Mouse (Mus musculus): Measurements from ENCODE around the gene Trmt112.

Gene Trmt112

DNA sequence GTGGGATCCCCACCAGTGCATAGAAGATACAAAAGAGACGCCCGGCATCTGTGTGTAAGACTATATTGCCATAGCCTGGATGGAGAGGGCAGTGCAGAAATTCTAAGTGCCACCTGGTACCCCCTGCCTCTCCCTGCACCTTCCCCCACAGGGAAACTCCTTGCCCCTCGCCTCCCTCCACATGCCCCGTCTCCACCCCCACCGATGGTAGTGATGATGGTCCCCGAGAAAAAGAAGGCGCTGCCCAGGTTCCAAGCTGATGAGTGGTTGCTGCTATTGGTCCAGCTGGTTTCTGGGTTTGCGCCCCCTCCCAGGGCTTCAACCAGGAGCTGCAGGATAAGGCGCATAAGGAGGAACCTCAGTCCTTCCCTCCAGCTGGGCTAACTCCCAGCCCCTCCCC is 18.6 kb downstream of the Trmt112 start:
- no peak for DNase-seq

DNA sequence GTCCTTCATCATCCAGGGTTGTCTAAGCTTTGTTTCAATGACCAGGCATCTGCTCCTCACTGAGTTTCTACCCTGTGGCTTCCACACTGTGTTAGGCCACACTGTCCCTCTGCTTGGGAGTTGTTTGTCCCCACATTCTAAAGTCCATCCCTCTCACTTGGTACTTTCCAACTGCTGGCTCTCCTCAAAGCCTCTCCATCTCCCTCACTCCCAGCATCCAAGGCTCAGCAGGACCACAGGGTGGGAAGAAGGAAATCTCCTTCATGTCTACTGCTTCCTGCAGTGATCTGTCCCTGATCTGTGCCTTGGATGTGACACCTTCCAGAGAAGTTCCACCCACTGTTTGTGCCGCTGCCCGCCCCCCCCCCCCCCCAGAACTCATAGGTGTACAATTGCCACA is 21.5 kb downstream of the Trmt112 start:
- DNase-seq: no peak

DNA sequence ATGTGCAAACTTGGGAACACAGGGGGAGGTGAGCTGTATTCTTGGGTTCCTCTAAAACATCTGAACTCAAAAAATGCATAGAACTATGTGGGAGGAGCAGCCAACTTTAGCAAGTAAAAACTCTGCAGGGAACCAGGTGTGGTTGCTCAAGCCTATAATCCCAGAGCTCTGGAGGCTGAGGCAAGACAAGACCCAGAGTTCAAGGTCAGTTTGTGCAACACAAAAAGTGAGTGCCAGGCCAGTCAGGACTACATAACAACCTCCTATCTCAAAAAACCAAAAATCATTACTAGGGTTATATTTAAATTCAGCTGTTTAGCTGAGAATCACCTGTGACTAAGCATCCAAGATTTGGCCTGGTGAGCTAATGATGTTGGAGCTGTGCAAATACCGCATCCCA is 22.5 kb downstream of the Trmt112 start:
- DNase-seq: no peak

DNA sequence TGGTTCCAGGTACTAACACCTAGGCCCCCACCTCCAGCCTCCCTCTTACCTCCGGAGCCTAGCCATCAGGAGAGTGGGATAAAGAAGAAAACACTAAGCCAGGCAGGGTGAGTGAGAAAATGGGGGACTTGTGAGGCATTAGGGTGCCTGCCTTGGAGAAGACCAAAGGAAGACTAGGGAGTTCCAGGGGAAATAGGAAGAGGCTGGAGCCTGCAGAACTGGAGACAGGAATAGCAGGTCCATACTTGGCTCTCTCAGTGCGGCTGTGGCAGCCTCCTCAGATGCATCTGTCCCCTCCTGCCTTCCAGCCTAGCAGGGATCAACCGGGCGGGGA is 23.6 kb downstream of the Trmt112 start:
- DNase-seq: no peak

DNA sequence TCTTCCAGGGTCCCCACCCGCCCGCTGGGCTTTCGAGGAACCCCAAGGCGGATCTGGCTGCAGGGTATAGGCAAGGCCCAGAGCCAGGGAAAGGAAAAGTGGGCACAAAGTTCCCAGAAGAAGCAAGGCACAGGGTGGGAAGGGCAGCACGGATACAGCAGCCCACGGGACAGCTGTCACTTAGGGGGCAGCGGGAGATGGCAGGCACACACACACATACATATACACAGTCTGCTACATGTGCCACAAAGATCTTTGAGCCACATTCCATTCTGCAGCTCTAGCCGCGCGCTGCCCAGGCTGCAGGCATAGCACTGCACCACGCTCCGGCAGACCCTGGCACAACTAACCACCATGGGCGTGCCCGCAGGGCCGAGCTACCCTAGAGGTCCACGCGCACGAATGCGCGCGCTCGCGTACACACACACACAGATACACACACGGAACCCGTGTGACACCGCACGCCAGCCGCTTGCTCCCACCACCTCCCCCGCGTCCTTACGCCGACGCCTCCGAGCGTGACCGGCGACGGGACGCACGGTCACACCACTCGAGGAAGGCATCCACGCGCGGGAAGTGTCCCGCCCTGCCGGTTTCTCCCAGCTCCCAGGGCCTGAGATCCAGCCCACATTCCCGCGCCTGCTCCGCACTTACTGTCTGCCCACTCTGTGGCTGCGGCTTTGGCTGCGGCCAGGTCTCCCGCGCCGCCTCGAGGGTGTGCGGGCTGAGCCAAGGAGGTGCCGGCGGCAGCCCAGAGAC is 24.1 kb downstream of the Trmt112 start:
- peak; percentile 67 for DNase-seq

DNA sequence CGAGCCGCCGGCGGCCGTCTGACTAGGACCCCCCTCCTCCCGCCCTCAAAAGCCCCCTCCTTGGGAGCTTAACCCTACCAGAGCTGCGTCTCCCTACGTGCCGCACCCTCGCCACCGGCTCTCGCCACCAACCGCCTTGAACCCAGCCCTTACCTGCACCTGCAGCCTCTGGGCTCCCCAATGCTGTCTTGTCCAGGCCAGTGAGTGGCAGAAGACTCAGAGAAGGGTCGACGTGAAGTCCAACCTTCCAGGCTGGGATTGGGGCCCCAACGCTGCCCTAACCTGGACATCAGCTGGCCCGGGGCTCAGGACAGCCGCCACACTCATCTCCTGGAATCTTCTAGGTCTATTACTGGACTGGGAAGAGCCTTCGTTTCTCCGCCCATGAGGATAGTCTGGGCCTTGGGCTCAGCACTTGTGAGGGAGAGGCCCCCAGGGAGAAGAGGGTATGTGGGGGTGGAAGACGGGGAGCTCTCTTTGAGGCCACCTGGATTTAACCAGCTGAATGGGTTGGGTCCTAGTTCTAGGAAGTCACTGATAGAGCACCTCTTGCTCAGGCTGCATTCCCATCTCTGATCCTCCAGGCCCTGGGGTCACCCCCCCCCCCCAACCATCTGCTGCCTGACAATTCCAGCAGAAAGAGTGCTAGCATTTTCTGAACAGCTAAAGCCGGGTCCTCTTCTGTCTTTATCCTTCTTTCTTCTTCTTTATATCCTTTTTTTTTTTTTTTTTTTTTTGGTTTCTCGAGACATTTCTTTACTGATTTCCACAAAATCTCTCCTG is 24.9 kb downstream of the Trmt112 start, which contains the start of gene Kcnk4:
Kcnk4 (minus strand) TSS at position 321 of the 783 bp plus-strand sequence.
- no peak for DNase-seq

DNA sequence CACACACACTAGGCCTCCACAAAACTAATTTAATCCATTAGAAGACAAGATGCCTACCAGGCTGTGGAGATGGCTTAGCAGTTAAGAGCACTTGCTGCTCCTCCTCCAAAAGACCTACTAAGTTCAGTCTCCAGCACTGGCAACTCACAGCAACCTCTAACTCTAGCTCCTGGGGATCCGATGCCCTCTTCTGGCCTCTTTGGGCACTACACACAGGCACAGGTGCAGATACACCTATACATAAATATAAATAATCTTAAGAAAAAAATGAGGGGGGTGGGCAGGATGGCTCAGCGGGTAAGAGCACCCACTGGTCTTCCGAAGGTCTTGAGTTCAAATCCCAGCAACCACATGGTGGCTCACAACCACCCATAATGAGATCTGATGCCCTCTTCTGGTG is 26.8 kb downstream of the Trmt112 start:
- no peak for DNase-seq

DNA sequence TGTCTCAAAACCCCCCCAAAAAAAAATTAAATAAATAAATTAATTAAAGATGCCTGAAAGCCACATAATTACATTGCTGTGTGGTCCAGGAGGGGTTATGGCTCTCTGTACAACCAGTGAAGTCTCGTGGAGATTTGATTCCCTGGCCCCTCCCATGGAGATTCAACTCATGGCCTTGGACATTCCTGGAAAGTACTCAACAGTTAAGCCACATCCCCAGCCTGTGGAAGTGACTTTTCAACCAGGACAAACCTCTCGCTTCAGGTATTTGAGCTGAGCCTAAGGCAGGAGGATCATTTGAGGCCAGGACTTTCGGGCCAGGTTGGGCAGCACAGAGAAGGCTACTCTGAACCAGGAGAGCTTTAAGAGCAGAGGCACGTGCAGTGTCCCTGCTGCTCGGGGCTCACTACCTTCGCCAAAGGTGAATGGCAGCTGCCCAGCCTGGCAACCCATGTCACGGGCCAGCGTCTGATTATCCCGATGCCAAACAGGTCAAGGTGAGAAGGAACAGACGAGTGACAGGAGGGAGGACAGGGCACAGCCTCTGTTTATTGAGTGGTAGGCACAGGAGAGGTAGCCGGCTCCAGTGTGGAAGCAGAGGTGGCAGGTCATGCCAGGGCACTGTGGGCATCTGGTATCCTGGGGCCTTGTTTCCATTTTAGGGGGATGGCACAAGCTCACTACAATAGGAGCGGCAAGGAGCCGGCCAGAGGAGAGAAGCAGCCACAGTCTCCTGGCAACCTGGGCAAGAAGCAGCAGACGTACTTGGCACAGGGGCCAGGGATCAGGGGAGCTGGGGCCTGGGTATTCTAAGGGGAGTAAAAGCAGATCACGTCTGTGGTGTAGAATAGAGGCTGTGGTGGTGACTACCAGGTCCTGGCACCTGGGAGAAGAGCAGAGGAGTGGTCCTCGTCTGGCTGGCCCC is 28.3 kb downstream of the Trmt112 start:
- DNase-seq: no peak

DNA sequence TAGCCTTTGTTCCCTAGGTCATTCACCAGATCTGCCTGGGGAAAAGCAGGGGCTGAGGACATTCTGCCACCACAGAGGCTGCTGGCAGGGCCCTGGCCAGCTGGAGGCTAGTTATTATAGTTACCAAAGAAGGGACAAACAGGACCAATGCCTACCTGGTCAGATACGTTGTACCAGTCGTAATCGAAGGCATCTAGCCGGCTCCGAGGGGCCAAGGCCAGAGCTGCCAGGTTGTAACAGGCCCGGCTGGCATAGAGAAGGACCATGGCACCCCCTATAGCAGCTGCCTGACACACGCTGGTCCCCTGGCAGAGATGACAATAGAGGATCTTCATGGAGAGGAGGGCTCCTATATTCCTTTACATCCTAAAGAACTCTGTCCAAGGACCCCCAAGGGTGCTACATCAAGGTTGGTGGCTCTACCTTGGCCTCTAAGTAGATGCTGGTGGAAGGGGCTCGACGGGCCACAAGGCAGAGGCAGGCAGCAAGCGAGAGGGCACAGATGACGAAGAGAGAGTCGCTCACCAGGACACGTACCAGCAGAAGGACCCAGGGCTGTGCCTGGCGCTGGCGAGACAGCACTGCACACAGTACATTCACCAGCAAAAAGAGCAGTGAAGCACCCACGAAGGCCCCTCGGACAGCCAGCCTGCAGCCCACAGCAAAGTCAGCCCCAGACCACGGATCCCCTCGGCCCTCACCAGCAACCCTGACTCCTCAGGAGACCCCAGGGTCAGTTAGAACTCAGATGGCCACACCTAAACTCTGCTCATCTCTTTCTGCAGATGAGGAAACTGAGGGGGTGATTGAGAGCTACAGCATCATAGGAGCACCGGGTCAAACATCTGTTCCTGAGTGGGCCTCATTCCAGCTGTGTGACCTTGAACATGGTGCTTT is 29.9 kb downstream of the Trmt112 start:
- DNase-seq: no peak

DNA sequence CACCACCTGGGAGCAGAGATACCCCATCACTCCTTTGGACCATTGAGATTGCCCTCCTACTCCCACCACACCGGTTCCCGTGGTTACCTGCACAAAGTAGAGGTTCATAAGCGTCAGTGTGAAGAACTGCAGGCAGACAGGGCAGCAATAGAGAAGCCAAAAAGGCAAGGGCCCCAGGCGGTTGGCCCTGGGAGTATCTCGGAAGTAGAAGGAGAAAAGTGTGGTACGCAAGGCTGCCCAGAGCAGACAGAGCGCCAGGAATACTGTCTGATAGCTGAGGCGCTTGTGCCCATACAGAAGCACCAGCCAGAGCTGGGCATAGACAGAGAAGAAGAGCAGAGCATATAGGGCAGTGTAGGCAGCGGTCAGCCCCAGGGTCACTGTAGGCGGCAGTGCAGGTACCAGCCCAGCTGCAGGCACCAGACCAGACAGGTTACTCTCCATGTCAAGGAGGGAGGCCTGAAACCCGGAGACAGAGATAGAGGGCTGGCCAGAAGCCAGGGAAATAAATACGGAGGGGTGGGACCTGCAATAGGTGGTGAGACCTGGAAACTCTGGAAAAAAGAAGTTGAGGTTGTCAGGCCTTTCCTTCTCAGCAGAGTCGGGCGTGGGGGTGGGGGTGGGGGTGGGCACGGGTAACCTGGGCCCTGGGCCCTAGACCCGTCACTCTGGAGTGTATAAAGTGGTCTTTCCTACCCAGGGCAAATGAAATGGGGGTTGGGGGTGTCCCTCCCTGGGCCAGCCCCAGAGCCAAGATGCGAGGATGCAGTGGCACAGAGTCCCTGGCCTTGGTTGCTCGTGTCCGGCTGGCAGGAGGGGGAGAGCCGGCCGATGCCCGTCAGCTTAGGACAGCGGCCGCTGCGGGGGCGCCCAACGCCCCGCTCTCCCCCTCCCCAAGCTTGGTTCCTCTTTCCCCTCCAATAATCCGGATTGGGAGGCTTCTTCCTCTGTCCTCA is 31.2 kb downstream of the Trmt112 start:
- no peak for DNase-seq

DNA sequence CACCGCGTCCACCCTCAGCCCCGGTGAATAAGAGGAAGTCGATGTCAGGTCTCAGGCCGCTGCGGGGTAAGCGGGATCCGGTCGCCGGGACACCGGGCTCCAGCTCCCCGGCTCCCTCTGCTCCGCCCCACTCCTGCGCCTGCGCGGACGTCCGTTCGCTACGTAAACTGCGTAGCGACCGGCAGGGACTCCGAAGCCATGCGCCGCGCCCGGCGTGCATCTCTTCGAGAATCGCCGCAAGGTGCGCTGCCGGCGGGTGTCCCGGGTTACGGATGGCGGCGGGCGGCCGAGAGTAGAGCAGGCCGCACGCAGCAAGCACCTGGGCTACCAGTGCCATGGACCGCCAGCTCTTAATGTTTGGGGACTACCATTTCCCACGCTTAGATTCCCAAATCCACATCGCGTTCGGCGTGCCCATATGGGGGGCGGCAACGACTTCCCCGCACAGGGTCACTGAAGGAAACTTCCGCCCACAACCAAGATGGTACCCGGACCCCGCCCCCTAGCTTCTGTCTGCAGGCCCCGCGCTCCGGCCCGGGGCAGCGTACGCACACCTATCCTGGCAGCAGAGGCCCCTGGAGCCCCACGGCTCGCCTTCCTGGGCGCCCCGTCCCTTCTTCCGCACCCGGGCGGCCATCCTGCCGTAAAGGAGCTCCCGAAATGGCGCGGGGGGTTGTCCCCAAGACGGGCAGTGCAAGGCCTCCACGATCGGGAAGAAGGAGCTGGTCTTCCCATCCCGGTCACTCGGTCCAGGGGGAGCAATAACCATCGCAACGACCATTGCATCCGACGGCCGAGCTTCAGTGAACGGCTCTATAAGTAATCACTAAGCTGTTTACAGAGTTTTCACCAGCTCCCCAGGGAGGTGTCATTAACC is 32.1 kb downstream of the Trmt112 start, which contains the start of gene Bad:
Bad (plus strand) TSS at position 490 of the 877 bp plus-strand sequence.
- DNase-seq: peak; percentile 95

DNA sequence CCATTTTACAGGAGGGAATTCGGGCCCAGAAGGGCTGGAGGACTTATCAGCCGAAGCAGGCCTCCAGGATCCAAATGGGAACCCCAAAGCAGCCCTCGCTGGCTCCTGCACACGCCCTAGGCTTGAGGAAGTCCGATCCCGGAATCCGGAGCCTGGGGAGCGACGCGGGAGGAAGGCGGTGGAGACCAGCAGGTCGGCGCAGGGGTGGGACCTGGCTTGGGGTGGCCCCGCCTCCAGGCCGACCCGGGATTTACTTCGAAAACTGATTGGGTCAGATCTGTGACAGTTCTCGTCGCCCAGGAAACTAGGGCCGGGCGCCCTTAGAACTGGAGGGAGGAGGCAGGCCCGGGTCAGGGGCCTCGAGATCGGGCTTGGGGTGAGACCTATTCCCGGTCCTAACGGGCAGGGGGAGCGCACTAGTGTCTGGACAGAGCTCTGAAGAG is 32.8 kb downstream of the Trmt112 start, which contains the start of gene Gpr137:
Gpr137 (minus strand) TSS at position 232 of the 443 bp plus-strand sequence.
- peak; percentile 95 for DNase-seq

DNA sequence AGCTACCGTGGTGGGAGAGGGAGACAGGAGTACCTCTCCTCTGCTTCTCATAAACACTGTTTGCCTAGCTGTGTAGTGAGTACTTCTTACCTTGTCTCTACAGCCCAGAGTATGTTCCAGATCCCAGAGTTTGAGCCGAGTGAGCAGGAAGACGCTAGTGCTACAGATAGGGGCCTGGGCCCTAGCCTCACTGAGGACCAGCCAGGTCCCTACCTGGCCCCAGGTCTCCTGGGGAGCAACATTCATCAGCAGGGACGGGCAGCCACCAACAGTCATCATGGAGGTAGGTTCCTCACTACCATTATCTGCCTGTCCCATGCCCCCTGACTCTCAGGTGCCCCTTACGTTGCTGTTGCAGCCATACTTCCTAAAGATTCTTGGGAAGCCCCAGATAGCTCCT is 33.3 kb downstream of the Trmt112 start:
- DNase-seq: no peak

DNA sequence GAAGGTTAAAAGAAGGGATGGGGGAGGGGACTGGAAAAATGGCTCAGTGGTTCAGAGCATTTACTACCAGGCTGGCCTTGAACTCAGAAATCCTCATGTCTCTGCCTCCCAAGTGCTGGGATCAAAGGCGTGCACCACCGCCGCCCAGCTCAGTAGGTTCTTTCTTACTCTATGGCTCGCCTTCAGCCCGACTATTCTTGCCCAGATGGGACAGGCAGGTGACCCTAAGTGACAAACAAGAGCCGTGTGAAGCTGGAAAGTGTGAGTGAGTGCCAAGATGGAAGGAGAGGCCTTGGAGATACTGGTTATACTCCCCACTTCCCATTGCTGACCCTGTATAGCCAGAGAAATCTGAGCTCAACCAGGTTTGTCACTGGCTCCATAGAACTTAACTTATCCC is 34.2 kb downstream of the Trmt112 start:
- DNase-seq: no peak

DNA sequence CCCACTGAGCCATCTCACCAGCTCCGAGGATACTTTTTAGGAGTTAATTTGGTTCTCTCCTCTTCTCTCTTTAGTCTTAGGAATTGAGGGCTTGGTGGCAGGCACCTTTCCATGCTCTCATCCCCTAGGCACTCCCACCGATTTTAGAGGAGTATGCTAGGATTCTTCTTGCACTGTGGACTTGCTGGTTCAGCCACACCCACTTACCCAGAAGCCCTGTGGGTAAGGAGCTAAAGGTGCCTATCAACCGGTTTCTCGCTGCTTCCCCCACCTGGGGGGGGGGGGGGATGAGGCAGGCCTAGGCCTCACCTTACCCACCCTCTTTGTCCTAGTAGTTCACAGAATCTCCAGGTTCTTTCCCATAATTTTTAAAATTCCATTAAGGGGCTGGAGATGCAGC is 38.2 kb downstream of the Trmt112 start:
- no peak for DNase-seq

DNA sequence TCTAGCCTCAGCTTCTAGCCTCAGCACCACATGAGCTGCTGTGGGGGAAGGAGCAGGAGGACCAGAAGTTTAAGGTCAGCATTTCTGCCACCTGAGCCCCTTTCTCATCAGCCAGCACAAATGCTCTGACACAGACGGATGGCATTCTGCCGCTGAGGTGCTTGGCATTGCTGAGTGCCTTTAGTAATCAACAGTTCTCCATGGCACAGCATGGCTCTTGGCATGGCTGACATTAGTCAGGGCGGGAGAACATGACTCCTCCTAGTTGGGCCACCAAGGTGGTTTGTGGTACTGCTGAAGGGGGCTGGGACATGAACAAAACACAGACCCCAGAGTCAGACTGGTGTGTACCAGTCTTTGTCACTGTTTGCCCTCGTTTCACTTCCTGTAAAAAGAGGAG is 38.7 kb downstream of the Trmt112 start:
- no peak for DNase-seq

DNA sequence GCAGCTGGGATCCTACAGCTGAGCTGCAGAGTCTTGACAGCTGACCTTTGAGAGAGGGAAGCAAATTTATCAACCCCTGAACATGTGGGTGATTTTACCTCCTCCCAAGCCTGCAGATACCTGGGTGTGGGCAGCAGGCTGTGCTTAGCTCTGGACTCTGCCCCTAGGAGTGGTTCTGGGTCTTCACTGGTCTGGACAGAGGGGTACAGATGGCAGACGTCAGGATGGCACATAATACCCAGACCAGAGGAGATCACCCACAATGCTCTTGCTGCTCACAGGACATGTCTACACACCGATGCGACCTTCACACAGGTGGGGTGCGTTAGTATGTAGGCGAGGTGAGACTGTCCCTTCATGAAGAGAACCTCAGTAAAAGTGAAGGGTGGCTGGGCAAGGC is 40.0 kb downstream of the Trmt112 start:
- DNase-seq: no peak

DNA sequence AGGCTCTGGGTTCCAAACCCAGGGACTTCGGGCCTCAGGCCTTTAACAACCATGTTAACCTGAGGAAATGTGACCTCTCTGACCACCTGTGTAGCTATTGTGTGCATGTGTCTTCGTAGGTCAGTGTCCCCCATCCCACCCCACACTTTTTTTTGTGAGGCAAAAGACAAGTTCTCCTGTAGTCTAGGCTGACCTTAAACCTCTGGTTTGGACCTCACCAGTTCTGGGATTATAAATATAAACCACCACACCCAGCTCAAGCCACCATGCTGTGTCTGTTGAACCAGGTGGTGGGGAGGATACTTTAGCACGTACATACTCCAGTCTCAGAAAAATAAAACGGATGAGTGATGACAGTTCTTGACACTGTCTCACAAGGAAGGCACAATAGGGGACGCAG is 40.5 kb downstream of the Trmt112 start:
- no peak for DNase-seq

DNA sequence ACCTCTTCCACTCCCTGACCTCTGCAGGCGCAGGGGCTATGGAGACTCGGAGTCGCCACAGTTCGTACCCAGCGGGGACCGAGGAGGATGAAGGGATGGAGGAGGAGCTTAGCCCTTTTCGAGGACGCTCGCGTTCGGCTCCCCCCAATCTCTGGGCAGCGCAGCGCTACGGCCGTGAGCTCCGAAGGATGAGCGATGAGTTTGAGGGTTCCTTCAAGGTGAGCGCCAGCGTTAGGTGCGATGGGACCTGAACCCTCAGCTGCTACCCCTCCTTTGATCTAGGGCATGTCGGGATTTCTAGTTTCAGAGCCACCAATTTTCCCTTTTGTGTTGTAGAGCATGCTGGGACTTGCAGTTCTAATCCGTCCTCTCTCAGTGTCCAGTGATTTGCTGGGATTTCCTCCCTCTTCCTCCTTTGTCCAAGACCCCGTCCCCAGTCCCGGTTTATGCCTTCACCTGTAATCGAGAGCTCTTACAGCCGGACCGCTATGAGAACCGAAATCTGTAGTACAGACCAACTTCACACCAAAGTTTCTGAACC is 41.2 kb downstream of the Trmt112 start:
- peak; percentile 83 for DNase-seq
